Mouse (Mus musculus) splenic B cell, adult 2 months (primary cell): ENCODE data around the gene Lhpp.

ENCODE experiments used
- DNase-seq: peaks from one replicate; pipeline ENCODE4 v3.0.0-alpha.2; 2011; ENCODE audit warnings: low read depth, low spot score
- H3K27me3 ChIP-seq: 2 replicates; pipeline ENCODE4 v1.6.1; 2012; ENCODE audit warnings: mild to moderate bottlenecking, low read length, moderate library complexity, mixed read lengths; ENCODE audit not compliant: control insufficient read depth, poor library complexity, insufficient read depth, severe bottlenecking
- H3K36me3 ChIP-seq: 2 replicates; pipeline ENCODE4 v1.6.1; 2012; ENCODE audit warnings: mild to moderate bottlenecking, low read length, moderate library complexity, mixed read lengths; ENCODE audit not compliant: control insufficient read depth, poor library complexity, insufficient read depth, severe bottlenecking

Lhpp gene

GRCm38 (mm10) chr7:132713483-132714126 is 103.2 kb downstream of the Lhpp start:
- Histone ChIP-seq H3K36me3 (peaks cover 4% of the 10 kb centered on the region), H3K27me3 (no peaks in the 10 kb centered on the region)
- peak; percentile 58 for DNase-seq

GRCm38 (mm10) chr7:132714236-132714923 is 103.9 kb downstream of the Lhpp start:
- no peaks in the 10 kb centered on the region for H3K27me3 ChIP-seq
- peaks cover 4% of the 10 kb centered on the region for H3K36me3 ChIP-seq
- DNase-seq = no peak

GRCm38 (mm10) chr7:132715259-132715658 is 104.8 kb downstream of the Lhpp start:
- H3K27me3 ChIP-seq = no peaks in the 10 kb centered on the region
- no peak for DNase-seq
- H3K36me3 ChIP-seq = peaks cover 4% of the 10 kb centered on the region

- DNase-seq = no peak
- Histone ChIP-seq H3K27me3 (no peaks in the 10 kb centered on the region), H3K36me3 (peaks cover 4% of the 10 kb centered on the region)
Measured at GRCm38 (mm10) chr7:132719570-132719969, 109.1 kb downstream of the Lhpp start.

GRCm38 (mm10) chr7:132720562-132720961 is 110.1 kb downstream of the Lhpp start:
- Histone ChIP-seq H3K27me3 (no peaks in the 10 kb centered on the region), H3K36me3 (no peaks in the 10 kb centered on the region)
- peak; percentile 92 for DNase-seq

- H3K27me3 ChIP-seq = no peaks in the 10 kb centered on the region
- no peak for DNase-seq
- H3K36me3 ChIP-seq = no peaks in the 10 kb centered on the region
Measured at GRCm38 (mm10) chr7:132722401-132723370, 112.2 kb downstream of the Lhpp start.

- DNase-seq = peak; percentile 55
- H3K36me3 ChIP-seq = no peaks in the 10 kb centered on the region
- no peaks in the 10 kb centered on the region for H3K27me3 ChIP-seq
Measured at GRCm38 (mm10) chr7:132723906-132724305, 113.5 kb downstream of the Lhpp start.

- peak; percentile 35 for DNase-seq
- H3K27me3 ChIP-seq = no peaks in the 10 kb centered on the region
- H3K36me3 ChIP-seq = no peaks in the 10 kb centered on the region
Measured at GRCm38 (mm10) chr7:132724501-132725062, 114.1 kb downstream of the Lhpp start.

GRCm38 (mm10) chr7:132726106-132726861 is 115.8 kb downstream of the Lhpp start:
- no peak for DNase-seq
- Histone ChIP-seq H3K36me3 (no peaks in the 10 kb centered on the region), H3K27me3 (no peaks in the 10 kb centered on the region)

- Histone ChIP-seq H3K27me3 (no peaks in the 10 kb centered on the region), H3K36me3 (no peaks in the 10 kb centered on the region)
- DNase-seq = peak; percentile 38
Measured at GRCm38 (mm10) chr7:132729093-132729831, 118.8 kb downstream of the Lhpp start.

- DNase-seq = no peak
- Histone ChIP-seq H3K36me3 (no peaks in the 10 kb centered on the region), H3K27me3 (no peaks in the 10 kb centered on the region)
Measured at GRCm38 (mm10) chr7:132730510-132730909, 120.1 kb downstream of the Lhpp start.

- no peaks in the 10 kb centered on the region for H3K36me3 ChIP-seq
- no peak for DNase-seq
- no peaks in the 10 kb centered on the region for H3K27me3 ChIP-seq
Measured at GRCm38 (mm10) chr7:132731558-132731957, 121.1 kb downstream of the Lhpp start.

GRCm38 (mm10) chr7:132732136-132732789 is 121.8 kb downstream of the Lhpp start:
- no peak for DNase-seq
- Histone ChIP-seq H3K36me3 (no peaks in the 10 kb centered on the region), H3K27me3 (no peaks in the 10 kb centered on the region)
